Mouse (Mus musculus): ENCODE results near the gene 1810010D01Rik. TPM values are rescaled to one million over a fixed set of nuclear protein-coding genes. Genes with fewer than 3 reads are reported as not detected.

The 1810010D01Rik gene
- polyA plus RNA-seq, 1 experiment from 2014 or later, result not detected

GRCm38 (mm10) chr7:145219420-145219831 lies 11.5 kb upstream of the 1810010D01Rik start:
- Histone ChIP-seq H3K27ac (ENCODE audit: low read length) (no peak overlapping the region), H3K36me3 (ENCODE audit: control insufficient read depth, insufficient read depth, low read length) (no peaks in the 10 kb centered on the region), H3K4me2 (ENCODE audit: low read depth, low read length) (no peak overlapping the region), H3K4me3 (ENCODE audit: low read length) (no peak overlapping the region), H3K4me1 (replicated peaks; ENCODE audit: control insufficient read depth, insufficient read depth, low read length) (peaks cover 18% of the 10 kb centered on the region), H3K9me3 (ENCODE audit: control insufficient read depth, low read length) (no peaks in the 10 kb centered on the region), H3K27me3 (ENCODE audit: control insufficient read depth, insufficient read depth, low read depth, low read length) (no peaks in the 10 kb centered on the region), H3K9ac (ENCODE audit: low read length) (no peak overlapping the region)
- no peak for ATAC-seq (ENCODE audit: low read depth)
- 78% methylated on average over 9 of the region's 9 CpGs for WGBS

GRCm38 (mm10) chr7:145216591-145216990 lies 8.7 kb upstream of the 1810010D01Rik start:
- 53% methylated on average over 1 of the region's 1 CpGs for WGBS
- Histone ChIP-seq H3K9ac (ENCODE audit: low read length) (peak overlapping the region; percentile 37; the same call in 1 of the 2 replicates), H3K4me2 (ENCODE audit: low read depth, low read length) (no peak overlapping the region), H3K4me3 (ENCODE audit: low read length) (no peak overlapping the region), H3K9me3 (ENCODE audit: control insufficient read depth, low read length) (no peaks in the 10 kb centered on the region), H3K4me1 (replicated peaks; ENCODE audit: control insufficient read depth, insufficient read depth, low read length) (peaks cover 6% of the 10 kb centered on the region), H3K27me3 (ENCODE audit: control insufficient read depth, insufficient read depth, low read depth, low read length) (no peaks in the 10 kb centered on the region), H3K27ac (ENCODE audit: low read length) (no peak overlapping the region), H3K36me3 (ENCODE audit: control insufficient read depth, insufficient read depth, low read length) (no peaks in the 10 kb centered on the region)
- peak; percentile 62 for ATAC-seq (ENCODE audit: low read depth)

GRCm38 (mm10) chr7:145215476-145215875 lies 7.6 kb upstream of the 1810010D01Rik start:
- Histone ChIP-seq H3K36me3 (ENCODE audit: control insufficient read depth, insufficient read depth, low read length) (no peaks in the 10 kb centered on the region), H3K9me3 (ENCODE audit: control insufficient read depth, low read length) (no peaks in the 10 kb centered on the region), H3K4me1 (replicated peaks; ENCODE audit: control insufficient read depth, insufficient read depth, low read length) (peaks cover 8% of the 10 kb centered on the region), H3K27me3 (ENCODE audit: control insufficient read depth, insufficient read depth, low read depth, low read length) (no peaks in the 10 kb centered on the region), H3K4me2 (ENCODE audit: low read depth, low read length) (no peak overlapping the region), H3K9ac (ENCODE audit: low read length) (no peak overlapping the region), H3K27ac (ENCODE audit: low read length) (no peak overlapping the region), H3K4me3 (ENCODE audit: low read length) (no peak overlapping the region)
- ATAC-seq (ENCODE audit: low read depth), result no peak
- 61% methylated on average over 4 of the region's 4 CpGs for WGBS

- no peaks in the 10 kb centered on the region for H3K36me3 ChIP-seq (ENCODE audit: control insufficient read depth, insufficient read depth, low read length)
- H3K9ac ChIP-seq (ENCODE audit: low read length), result peak overlapping the region; percentile 33; the same call in 1 of the 2 replicates
- no peak for ATAC-seq (ENCODE audit: low read depth)
- no peaks in the 10 kb centered on the region for H3K9me3 ChIP-seq (ENCODE audit: control insufficient read depth, low read length)
- peaks cover 12% of the 10 kb centered on the region for H3K4me1 ChIP-seq (replicated peaks; ENCODE audit: control insufficient read depth, insufficient read depth, low read length)
- no peak overlapping the region for H3K4me3 ChIP-seq (ENCODE audit: low read length)
- no peak overlapping the region for H3K4me2 ChIP-seq (ENCODE audit: low read depth, low read length)
- peak overlapping the region; percentile 7; the same call in 1 of the 2 replicates for H3K27ac ChIP-seq (ENCODE audit: low read length)
- H3K27me3 ChIP-seq (ENCODE audit: control insufficient read depth, insufficient read depth, low read depth, low read length), result no peaks in the 10 kb centered on the region
- 22% methylated on average over 14 of the region's 14 CpGs for WGBS
Observed at GRCm38 (mm10) chr7:145211680-145212659, 4.1 kb upstream of the 1810010D01Rik start.

GRCm38 (mm10) chr7:145210477-145211070 lies 2.7 kb upstream of the 1810010D01Rik start:
- Histone ChIP-seq H3K27ac (ENCODE audit: low read length) (no peak overlapping the region), H3K4me3 (ENCODE audit: low read length) (no peak overlapping the region), H3K27me3 (ENCODE audit: control insufficient read depth, insufficient read depth, low read depth, low read length) (no peaks in the 10 kb centered on the region), H3K36me3 (ENCODE audit: control insufficient read depth, insufficient read depth, low read length) (no peaks in the 10 kb centered on the region), H3K4me2 (ENCODE audit: low read depth, low read length) (no peak overlapping the region), H3K9ac (ENCODE audit: low read length) (no peak overlapping the region), H3K4me1 (replicated peaks; ENCODE audit: control insufficient read depth, insufficient read depth, low read length) (peaks cover 21% of the 10 kb centered on the region), H3K9me3 (ENCODE audit: control insufficient read depth, low read length) (no peaks in the 10 kb centered on the region)
- no peak for ATAC-seq (ENCODE audit: low read depth)
- 68% methylated on average over 4 of the region's 4 CpGs for WGBS

GRCm38 (mm10) chr7:145206801-145207200 lies 1.1 kb downstream of the 1810010D01Rik start:
- Histone ChIP-seq H3K36me3 (ENCODE audit: control insufficient read depth, insufficient read depth, low read length) (no peaks in the 10 kb centered on the region), H3K27me3 (ENCODE audit: control insufficient read depth, insufficient read depth, low read depth, low read length) (no peaks in the 10 kb centered on the region), H3K9ac (ENCODE audit: low read length) (peak overlapping the region; percentile 79), H3K27ac (ENCODE audit: low read length) (peak overlapping the region; percentile 96), H3K4me1 (replicated peaks; ENCODE audit: control insufficient read depth, insufficient read depth, low read length) (peaks cover 21% of the 10 kb centered on the region), H3K4me3 (ENCODE audit: low read length) (no peak overlapping the region), H3K9me3 (ENCODE audit: control insufficient read depth, low read length) (no peaks in the 10 kb centered on the region), H3K4me2 (ENCODE audit: low read depth, low read length) (peak overlapping the region; percentile 57; the same call in 1 of the 2 replicates)
- ATAC-seq (ENCODE audit: low read depth), result no peak
- WGBS, result 64% methylated on average over 6 of the region's 6 CpGs

GRCm38 (mm10) chr7:145206056-145206610 lies 1.8 kb downstream of the 1810010D01Rik start:
- ATAC-seq (ENCODE audit: low read depth), result peak; percentile 93
- Histone ChIP-seq H3K4me1 (replicated peaks; ENCODE audit: control insufficient read depth, insufficient read depth, low read length) (peaks cover 21% of the 10 kb centered on the region), H3K27me3 (ENCODE audit: control insufficient read depth, insufficient read depth, low read depth, low read length) (no peaks in the 10 kb centered on the region), H3K27ac (ENCODE audit: low read length) (peak overlapping the region; percentile 96), H3K4me2 (ENCODE audit: low read depth, low read length) (peak overlapping the region; percentile 57), H3K36me3 (ENCODE audit: control insufficient read depth, insufficient read depth, low read length) (no peaks in the 10 kb centered on the region), H3K4me3 (ENCODE audit: low read length) (peak overlapping the region; percentile 31), H3K9me3 (ENCODE audit: control insufficient read depth, low read length) (peaks cover 2% of the 10 kb centered on the region; the same call in 1 of the 2 replicates), H3K9ac (ENCODE audit: low read length) (peak overlapping the region; percentile 79)
- 3% methylated on average over 34 of the region's 34 CpGs for WGBS

- Histone ChIP-seq H3K4me1 (replicated peaks; ENCODE audit: control insufficient read depth, insufficient read depth, low read length) (peaks cover 18% of the 10 kb centered on the region), H3K9me3 (ENCODE audit: control insufficient read depth, low read length) (peaks cover 3% of the 10 kb centered on the region; the same call in 1 of the 2 replicates), H3K27ac (ENCODE audit: low read length) (peak overlapping the region; percentile 96), H3K4me2 (ENCODE audit: low read depth, low read length) (no peak overlapping the region; the same call in 1 of the 2 replicates), H3K9ac (ENCODE audit: low read length) (peak overlapping the region; percentile 79), H3K27me3 (ENCODE audit: control insufficient read depth, insufficient read depth, low read depth, low read length) (no peaks in the 10 kb centered on the region), H3K36me3 (ENCODE audit: control insufficient read depth, insufficient read depth, low read length) (no peaks in the 10 kb centered on the region), H3K4me3 (ENCODE audit: low read length) (no peak overlapping the region)
- ATAC-seq (ENCODE audit: low read depth), result no peak
- 71% methylated on average over 4 of the region's 4 CpGs for WGBS
Observed at GRCm38 (mm10) chr7:145205363-145205902, 2.5 kb downstream of the 1810010D01Rik start.

All from lung, embryonic 16.5 days (tissue).